Mouse (Mus musculus) myocyte (in vitro differentiated cells): ENCODE measurements around the gene Plcb4.
"Not testable (repeated sequence)": the region's sequence is repeated elsewhere in the genome, so short reads cannot be mapped to it uniquely, and the experiment has no call there.

ENCODE experiments used
- CEBPB ChIP-seq: IDR thresholded peaks from 2 replicates; pipeline ENCODE4 v1.6.1; 2011; ENCODE audit warnings: mild to moderate bottlenecking, moderate library complexity; ENCODE audit not compliant: poor library complexity, insufficient read depth, severe bottlenecking
- E2F4 ChIP-seq: IDR thresholded peaks from one replicate; pipeline ENCODE4 v1.6.1; 2011; ENCODE audit warnings: mild to moderate bottlenecking, control low read depth, moderate library complexity; ENCODE audit not compliant: insufficient read depth
- MAX ChIP-seq: IDR thresholded peaks from one replicate; pipeline ENCODE4 v1.6.1; 2011; ENCODE audit warnings: low read depth, mild to moderate bottlenecking, control low read depth
- MYOD1 ChIP-seq, 3 experiments: IDR thresholded peaks; one replicate each; pipeline ENCODE4 v1.6.1; 2011; ENCODE audit warnings: control low read depth in 2 of 3, low read depth in 2 of 3, mild to moderate bottlenecking in 2 of 3, moderate library complexity in 1 of 3; ENCODE audit not compliant: insufficient read length in 2 of 3, control insufficient read depth in 1 of 3
- MYOG ChIP-seq, 3 experiments: IDR thresholded peaks; one replicate each; pipeline ENCODE4 v1.6.1; 2011; ENCODE audit warnings: control low read depth in 2 of 3, low read depth in 2 of 3, mild to moderate bottlenecking in 2 of 3; ENCODE audit not compliant: insufficient read length in 2 of 3, control insufficient read depth in 1 of 3, insufficient read depth in 1 of 3
- POLR2A ChIP-seq: IDR thresholded peaks from one replicate; pipeline ENCODE4 v1.6.1; 2011; ENCODE audit warnings: low read depth, mild to moderate bottlenecking, control low read depth, moderate library complexity; ENCODE audit not compliant: insufficient read length
- POLR2AphosphoS2 ChIP-seq: IDR thresholded peaks from one replicate; pipeline ENCODE4 v1.6.1; 2011; ENCODE audit warnings: low read depth, control low read depth; ENCODE audit not compliant: insufficient read length
- REST ChIP-seq: IDR thresholded peaks from one replicate; pipeline ENCODE4 v1.6.1; 2011; ENCODE audit warnings: mild to moderate bottlenecking, control low read depth, moderate library complexity; ENCODE audit not compliant: insufficient read depth, insufficient read length
- TCF12 ChIP-seq: IDR thresholded peaks from one replicate; pipeline ENCODE4 v1.6.1; 2011; ENCODE audit warnings: mild to moderate bottlenecking, control low read depth; ENCODE audit not compliant: poor library complexity, insufficient read depth, severe bottlenecking
- TCF3 ChIP-seq: IDR thresholded peaks from one replicate; pipeline ENCODE4 v1.6.1; 2011; ENCODE audit warnings: low read depth, control low read depth; ENCODE audit not compliant: insufficient read length
- USF1 ChIP-seq: IDR thresholded peaks from one replicate; pipeline ENCODE4 v1.6.1; 2011; ENCODE audit warnings: low read depth, mild to moderate bottlenecking, control low read depth, moderate library complexity

- TF ChIP-seq POLR2A, USF1, REST, MAX, CEBPB, POLR2AphosphoS2, E2F4: not testable (repeated sequence)
- TF ChIP-seq MYOD1 (IDR thresholded peaks at IDR 0.05; ENCODE audit: control insufficient read depth in 1 of 3, insufficient read length in 2 of 3, low read depth in 2 of 3) (peak; percentile 52 to 81 (median 76)), TCF3 (peak; percentile 36), MYOG (IDR thresholded peaks at IDR 0.05; ENCODE audit: control insufficient read depth in 1 of 3, insufficient read depth in 1 of 3, insufficient read length in 2 of 3, low read depth in 2 of 3) (peak in 2 of 3 experiments; percentile 43 to 83), TCF12 (peak; percentile 54)
Observed at GRCm38 (mm10) chr2:135738022-135738780, 79.4 kb downstream of the Plcb4 start.
